Mouse (Mus musculus) cerebellum, postnatal 4 days (tissue): Measurements from ENCODE around the gene S100a11.
"Not testable (repeated sequence)": the region's sequence is repeated elsewhere in the genome, so short reads cannot be mapped to it uniquely, and the experiment has no call there.

Source experiments
- DNase-seq, 2 experiments: peaks; one replicate each; pipeline ENCODE4 v3.0.0; 2022; ENCODE audit warnings: low spot score in 2 of 2, mixed read lengths in 1 of 2

Gene S100a11

GRCm38 (mm10) chr3:93521462-93522057 is 1.3 kb downstream of the S100a11 start:
- DNase-seq, result no peak

- DNase-seq, result peak in 1 of 2 experiments; percentile 47
These were observed 2.3 kb downstream of the S100a11 start for GRCm38 (mm10) chr3:93522611-93523010.

DNA sequence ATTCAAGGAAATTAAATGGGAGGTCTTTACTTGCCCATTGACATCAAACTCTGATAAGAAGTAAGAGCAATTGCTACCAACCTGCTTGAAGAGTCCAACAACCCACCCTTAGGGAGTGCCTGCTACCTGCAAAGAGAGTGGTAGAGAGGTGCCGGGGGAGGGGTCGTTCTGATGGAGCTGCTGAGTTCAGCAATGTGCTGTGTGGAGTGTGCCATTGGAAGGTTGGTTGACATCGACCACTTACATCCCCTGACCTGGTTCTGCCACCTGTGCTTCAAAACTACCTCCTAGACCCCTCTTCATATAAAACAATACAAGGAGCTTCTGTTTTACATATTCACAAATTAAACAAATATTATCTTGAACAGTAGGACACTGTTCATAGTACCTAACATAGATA is 7.0 kb downstream of the S100a11 start:
- no peak for DNase-seq

DNA sequence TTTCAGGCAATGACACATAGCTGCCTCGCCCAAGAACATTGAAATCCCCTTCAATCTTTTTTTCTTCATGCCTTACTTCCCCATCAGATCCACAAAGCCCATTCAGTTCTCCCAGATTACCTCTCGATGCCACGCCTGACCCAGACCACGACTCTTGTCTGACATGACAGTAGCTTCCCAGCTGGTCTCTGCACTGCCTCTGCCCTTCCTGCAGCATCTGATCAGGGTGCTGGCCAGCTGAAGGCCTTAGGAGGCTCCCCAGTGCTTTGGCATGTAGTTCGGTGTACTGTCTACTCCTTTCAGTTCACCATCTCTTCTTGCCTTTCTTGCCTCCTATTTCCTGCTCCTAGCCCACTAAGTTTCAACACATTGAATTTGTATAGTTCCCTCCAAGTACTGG is 8.5 kb downstream of the S100a11 start:
- no peak for DNase-seq

DNA sequence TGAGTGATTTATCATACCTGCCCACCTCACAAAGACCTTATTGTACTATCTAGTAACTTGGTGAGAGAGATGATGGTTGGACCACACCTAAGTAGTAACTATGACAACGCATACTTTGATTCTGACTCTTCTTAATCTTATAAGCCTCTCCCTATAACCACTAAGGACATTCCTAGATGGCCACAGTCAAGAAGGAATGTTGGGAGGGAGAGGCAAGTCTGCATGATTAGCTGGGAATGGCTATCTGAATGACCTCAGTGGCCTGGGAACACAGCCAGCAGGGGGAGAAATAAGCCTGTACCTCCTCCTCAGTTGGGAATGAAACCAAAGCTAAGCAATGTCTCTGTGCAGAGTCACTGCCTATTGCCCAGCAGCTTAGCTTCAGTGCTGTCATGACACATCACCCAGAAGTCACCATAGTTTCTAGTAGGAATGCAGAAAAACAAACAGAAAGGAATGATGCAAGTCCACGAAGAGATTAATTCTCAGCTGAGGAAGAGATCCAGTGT is 16.8 kb downstream of the S100a11 start:
- no peak for DNase-seq

DNA sequence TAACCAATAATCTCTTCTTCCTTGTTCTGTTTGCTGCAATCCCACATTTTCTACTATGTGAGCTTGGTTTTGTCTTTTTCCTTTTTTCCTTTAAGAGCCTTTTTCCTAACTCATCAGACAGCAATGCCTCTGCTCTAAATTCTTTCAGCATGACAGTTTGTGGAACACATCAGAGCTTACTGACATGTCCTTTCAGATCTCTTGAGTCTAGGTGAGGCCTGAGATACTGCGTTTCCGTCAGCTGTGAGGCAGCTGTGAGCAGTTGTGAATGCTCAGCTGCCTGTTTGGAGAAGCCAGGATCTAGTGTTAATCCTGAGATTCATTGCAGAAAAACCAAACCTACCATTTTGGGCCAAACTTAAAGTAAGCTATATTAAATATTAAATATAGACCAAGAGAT is 18.2 kb downstream of the S100a11 start:
- DNase-seq, result no peak

DNA sequence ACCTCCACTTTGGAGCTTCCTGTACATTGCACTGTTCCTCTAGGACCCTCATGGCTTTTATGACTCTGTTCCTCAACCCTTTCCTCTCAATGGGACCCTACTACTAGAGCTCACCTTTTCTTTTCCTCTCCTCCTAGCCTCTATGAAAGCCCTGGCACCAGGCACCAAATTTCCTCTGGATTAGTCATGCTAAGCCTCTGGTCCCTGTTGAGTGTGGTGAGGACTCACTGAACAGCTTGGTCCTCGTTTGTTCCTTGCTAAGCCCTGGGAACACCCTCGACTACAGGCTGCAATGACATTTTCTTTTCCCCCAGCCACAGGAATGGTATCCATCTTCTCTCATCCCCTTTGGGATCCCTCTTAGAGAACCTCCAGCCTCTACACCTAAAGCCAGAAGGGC is 21.2 kb downstream of the S100a11 start:
- no peak for DNase-seq

GRCm38 (mm10) chr3:93544170-93544569 is 23.9 kb downstream of the S100a11 start:
- DNase-seq, result not testable (repeated sequence)

GRCm38 (mm10) chr3:93547099-93547648 is 26.9 kb downstream of the S100a11 start:
- peak; percentile 67 to 78 for DNase-seq

DNA sequence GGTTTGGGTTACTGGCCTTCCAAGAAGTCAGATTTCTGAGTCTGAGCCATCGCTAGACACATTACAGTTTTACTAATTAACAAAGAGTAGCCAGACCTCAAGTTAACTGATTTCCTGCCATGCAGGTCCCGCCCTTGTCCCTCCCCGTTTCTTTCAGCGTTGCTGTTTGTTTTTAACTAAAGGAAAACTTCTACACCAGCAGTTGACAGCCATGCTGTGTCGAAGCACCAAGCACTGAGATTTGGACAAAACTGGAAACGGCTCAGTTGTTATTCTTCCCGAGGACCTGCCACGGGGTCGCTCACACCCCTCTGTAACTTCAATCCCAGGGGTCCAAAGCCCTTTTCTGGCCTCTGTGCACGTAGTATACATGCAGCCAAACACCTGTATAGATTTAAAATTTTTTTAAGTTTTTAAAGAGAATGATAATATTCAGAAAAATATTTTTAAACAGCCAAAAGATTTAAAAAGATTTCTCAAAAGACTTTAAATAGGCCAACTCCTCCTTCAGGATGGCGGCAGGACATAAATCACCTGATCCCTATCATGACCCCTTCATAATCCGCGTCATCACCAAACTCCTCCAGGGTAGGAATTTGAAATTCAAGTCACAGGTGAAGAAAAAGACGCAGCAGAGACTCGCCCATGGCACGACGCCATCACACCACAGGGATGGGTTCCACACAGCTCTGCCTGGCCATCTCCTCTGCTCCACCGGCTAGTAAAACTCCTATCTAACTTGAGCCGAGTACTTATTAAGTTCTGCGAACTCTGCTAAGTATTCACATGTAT is 27.7 kb downstream of the S100a11 start:
- DNase-seq, result no peak

DNA sequence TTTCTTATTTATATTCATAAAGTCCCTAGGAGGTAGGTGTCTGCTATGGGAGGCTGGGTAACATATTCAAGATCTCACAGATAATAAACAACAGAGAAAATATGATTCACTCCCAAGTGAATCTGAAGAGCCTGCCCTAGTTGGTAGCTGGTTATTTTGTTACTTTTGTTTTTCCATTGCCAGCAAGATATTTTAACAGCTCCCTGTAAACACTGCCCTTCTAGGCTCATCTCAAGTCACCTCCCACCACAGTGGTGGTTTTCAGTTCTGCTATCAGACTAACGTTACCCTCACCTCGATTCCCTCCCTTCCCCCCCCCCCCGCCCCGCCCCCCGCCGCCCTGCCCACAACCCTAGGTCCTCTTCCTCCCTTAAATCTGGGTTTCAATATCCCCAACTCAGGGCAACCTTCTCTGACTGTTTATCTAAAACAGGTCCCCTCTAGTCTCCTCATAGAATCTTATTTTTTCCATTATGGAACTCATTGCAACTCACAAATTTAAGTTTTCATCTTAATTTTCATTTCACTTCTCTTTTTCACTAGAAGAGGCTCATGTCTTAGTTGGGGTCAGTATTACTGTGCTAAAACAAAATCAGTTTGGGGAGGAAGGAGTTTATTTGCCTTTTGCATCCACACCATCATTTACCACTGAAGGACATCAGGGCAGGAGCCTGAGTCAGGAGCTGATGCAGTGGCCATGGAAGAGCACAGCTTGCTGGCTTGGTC is 28.4 kb downstream of the S100a11 start:
- DNase-seq, result no peak

GRCm38 (mm10) chr3:93549986-93550385 is 29.7 kb downstream of the S100a11 start:
- no peak for DNase-seq

DNA sequence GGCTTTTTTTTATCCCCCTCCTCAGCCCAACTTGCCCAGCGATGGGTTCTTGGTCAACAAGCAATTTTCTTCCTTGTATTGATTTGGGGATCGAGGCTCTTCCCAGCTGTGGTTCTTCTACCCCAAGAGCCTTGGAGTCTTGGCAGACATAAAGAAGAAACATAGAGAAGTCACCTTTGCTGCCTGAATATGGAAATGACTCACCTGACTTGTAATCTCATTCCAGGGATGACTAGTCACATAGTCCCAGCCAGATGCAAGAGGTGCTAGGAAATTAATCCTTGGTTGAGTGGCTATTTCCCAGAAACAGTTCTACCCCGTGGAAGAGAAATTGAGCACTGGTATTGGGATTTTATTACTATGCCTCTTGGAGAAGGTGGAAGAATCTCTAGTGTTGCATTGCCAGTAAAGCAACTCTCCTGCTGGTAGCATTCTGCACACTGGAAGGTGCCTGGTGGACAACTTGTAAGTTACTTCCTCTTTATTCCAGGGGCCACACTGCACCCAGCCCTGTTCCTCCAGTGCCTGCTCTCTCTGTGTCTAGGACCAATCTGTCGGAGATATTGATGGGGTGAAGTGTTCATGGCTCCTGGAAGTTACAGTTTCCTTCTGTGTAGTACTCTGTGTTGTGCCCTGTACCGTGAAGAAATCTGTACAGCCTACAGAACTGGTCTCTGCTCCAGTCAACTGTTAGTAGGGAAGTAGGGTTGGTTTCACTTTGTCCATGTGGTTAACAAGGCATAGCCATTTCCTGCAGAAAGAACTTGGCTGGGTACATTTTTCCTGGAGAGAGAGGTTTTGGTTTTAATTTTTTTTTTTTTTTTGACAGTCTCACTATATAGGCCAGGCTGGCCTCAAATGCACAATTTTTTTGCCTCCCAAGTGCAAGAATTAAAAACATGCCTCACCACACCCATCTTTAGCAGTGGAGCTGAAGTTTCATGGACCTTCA is 31.9 kb downstream of the S100a11 start:
- DNase-seq, result no peak

DNA sequence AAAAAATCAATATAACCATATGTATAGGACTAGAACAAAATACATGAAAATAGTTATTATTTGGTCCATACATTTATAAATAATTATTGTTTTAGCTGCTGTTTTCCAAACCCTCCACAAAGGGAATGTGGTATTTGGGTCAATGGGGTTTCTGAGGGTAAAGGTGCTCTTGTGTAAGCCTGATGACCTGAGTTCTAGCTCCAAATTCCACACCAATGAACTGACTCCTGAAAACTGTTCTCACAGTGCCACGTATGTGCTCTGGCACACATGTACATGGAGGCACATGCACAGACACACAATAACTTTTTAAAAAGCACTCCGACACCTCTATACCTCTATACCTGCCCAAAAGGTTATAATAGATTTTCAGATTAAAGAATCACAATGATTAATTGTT is 33.0 kb downstream of the S100a11 start:
- DNase-seq, result no peak

DNA sequence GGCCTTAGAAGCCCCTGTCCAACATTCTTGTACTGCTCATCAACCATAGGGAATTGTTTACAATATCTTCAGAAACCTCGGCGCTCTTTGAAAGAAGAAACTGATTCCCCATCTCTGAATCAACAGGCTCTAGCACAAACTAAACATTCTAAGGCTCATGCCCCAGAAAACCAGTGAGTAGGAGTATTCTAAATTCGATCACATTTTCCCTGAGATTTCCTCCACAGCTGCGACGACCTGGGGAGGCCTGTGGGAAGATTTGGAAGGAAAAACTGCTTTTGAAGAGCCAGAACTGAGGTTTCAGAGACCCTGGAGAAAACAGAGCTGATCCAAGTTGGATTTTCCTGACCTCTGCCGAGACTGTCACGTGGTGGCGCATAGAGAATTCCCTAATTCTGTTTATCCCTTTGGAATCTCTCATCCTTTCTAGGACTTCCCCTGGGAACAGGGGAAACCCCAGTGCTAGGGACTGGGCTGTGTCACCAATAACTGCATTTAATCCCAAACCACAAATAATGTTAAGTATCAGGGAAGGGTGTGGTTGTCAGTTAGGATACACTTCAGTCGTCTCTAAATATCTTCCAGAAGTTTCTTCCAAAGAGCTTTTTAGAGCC is 33.6 kb downstream of the S100a11 start:
- DNase-seq, result no peak

DNA sequence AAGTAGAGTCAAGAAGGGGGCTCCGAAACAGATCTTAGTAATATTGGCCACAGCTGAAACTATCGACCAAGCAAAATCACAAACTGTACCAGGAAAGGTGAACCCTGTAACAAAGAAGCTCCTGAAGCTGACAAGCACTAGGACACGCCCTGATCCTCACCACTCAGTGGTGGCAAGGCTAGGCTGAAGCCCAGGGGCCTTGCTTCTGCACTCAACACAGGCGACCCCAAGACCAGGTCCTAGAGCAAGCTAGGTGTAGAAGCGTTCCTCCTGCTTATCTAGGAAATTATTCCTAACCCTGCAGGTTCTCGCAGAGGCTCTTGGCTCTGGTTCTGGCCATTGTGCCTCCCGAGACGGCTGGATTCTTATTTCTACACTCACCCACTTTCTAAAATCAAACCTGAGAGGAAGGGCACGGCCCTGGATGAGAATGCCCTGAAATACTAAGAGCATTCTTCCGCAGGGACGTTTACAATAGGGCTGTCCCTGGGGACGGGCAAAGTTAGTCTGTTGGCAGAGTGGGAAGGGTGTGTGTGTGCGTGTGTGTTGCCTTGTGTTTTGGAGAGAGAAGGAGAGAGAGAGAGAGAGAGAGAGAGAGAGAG is 34.2 kb downstream of the S100a11 start:
- DNase-seq, result no peak

DNA sequence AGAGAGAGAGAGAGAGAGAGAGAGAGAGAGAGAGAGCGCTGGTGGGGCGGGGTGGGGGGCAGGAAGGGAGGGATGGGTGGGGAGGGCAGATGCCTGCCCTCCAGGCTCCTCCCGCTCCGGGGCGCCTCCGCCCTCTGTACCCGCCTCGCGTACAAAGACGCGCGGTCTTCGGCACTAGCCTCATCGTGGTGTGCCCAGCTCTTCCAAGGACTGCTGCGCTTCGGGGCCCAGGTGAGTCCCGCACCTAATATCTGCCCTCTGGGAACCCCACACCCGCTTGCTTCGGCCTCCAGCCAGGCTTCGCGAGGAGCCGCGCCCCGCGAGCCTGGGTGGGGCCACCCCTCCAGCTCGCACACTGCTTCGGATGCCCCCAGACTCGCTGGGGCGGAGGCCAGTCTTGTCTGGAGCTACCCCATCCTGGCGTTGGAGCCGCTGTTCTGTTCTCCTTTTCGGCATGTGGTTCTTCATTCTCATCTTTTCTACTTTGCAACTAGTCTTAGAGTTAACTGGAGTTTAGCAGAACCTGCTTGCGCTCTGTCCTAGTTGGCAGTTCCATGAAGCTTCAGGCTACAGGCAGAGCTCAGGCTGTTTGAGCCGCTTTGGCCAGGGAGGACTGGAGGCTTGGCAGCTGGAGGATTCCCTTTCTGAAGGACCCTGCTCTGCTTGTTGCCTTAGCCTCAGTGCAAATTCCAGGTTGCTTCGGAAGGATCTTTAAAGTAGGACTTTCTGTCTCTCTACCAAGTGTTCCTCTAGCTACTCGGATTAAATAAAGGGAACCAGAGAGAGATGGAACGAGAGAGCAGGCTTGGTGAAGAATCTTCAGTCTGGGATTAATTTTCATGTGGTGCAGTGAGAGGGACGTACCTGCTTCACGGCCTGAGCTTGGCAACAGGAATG is 34.9 kb downstream of the S100a11 start, which contains the start of gene S100a10:
S100a10 (plus strand) TSS at position 100 of the 897 bp plus-strand sequence.
- DNase-seq, result peak in 1 of 2 experiments; percentile 8

- no peak for DNase-seq
These were observed 35.6 kb downstream of the S100a11 start for GRCm38 (mm10) chr3:93555878-93556254.

DNA sequence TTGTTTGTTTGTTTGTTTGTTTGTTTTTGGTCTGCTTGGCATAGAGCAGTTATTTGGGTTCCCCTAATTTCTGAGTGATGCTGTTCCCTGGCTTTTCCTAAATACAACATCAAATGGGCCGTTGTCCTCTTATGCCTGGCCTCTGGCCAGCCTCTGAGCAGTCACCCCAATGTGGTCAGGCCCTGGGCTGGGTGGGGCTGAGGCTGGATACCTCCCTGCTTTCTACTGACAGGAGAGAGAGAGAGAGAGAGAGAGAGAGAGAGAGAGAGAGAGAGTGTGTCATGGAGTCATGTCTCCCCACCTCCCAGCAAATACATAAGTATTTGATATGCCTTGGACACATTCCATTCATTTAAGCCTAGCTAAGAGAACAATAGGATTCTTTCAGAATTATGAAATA is 36.3 kb downstream of the S100a11 start:
- DNase-seq, result no peak
